Comparison of ENCODE assay signal across 8 mouse cellular contexts in the genomic region with DNA sequence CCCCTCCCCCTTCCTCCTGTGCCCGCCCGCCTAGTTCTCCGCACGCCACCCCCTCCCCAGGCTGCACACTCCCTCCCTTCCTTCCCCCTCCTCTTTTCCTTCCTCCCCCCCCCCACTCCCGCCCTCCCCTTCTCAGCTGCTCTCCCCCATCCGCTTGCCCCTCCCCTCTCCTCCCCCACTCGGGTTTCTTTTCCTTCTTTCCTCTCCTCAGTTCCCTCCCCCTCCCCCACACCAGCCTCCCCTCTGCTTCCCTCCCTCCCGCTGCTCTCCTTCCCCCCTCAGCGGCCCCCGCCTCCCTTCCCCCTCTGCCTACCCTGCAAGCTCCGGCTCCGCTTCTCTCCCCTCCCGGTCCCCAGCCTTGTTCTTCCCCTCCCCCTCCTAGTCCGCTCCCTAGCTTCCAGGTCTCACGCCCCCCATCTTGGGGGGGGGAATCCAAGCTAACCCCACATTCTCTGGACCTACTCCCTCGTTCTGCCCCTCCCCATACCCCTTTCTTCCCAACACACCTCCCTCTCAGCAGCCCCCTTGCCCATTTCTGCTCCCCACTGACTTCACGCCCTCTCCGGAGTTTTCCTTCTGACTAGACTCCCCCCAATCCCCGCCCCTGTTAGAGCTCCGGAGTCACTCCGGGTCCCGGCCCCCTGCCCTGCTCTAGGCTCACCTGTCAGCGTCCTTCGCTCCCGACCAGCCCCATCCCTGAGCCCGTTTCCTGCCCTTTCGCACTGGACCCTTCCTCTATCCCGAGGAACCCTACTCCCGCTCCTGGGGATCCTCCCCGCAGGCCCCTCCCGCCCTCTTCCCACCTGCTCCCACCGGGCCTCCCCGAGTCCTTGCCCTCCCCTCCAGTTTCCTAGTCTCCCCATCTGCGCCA. TPM values are rescaled to one million over a fixed set of nuclear protein-coding genes. Genes with fewer than 3 reads are reported as not detected.
DNase-seq lines count a peak whose midpoint lies in the region; ATAC-seq and TF ChIP-seq lines count a peak whose summit lies in the region.

No protein-coding gene starts in this region.

- peak overlapping the region; percentile 97 for H3K27ac ChIP-seq in kidney, embryonic 16.5 days (ENCODE audit: low read length)
- peak overlapping the region; percentile 63 for H3K27ac ChIP-seq in liver, embryonic 16.5 days (ENCODE audit: low read length)
- H3K27ac ChIP-seq in olfactory bulb, adult 2 months (ENCODE audit: insufficient read depth, low read depth, low read length) = peak overlapping the region; percentile 95

- 0% methylated on average over 22 of the region's 34 CpGs for WGBS in kidney, embryonic 16.5 days
- under 1% methylated on average over 29 of the region's 34 CpGs for WGBS in liver, embryonic 16.5 days (ENCODE audit: insufficient replicate concordance)
- WGBS in olfactory bulb, adult 2 months = 1% methylated on average over 30 of the region's 34 CpGs

- H3K9me3 ChIP-seq in kidney, embryonic 16.5 days (ENCODE audit: low read length) = no peaks in the 10 kb centered on the region
- H3K9me3 ChIP-seq in liver, embryonic 16.5 days (replicated peaks; ENCODE audit: control insufficient read depth, low read length) = no peaks in the 10 kb centered on the region

- TF ChIP-seq POLR2A in olfactory bulb, adult 2 months (IDR thresholded peaks at IDR 0.05; ENCODE audit: insufficient read depth, low read depth, low read length) = no peak

- peaks cover 52% of the 10 kb centered on the region for H3K4me1 ChIP-seq in kidney, embryonic 16.5 days (ENCODE audit: insufficient read depth, low read length)
- H3K4me1 ChIP-seq in liver, embryonic 16.5 days (ENCODE audit: control insufficient read depth, low read depth, low read length) = peaks cover 3% of the 10 kb centered on the region; the same call in 1 of the 2 replicates
- H3K4me1 ChIP-seq in olfactory bulb, adult 2 months (ENCODE audit: control insufficient read depth, insufficient read depth, low read length) = peaks cover 16% of the 10 kb centered on the region; the same call in 1 of the 2 replicates

- peak; percentile 26 to 40 for DNase-seq in B cell, adult 2 months
- peak; percentile 51 to 52 for DNase-seq in adrenal gland, adult 18-20 months (ENCODE audit: low spot score in 2 of 2)
- DNase-seq in embryo, embryonic 11.5 days (ENCODE audit: low read depth, low spot score) = peak; percentile 91
- DNase-seq in heart, adult 18-20 months = peak; percentile 49 to 78
- DNase-seq in urinary bladder, postnatal 14 days (ENCODE audit: low spot score) = peak; percentile 90

- H3K9ac ChIP-seq in kidney, embryonic 16.5 days (replicated peaks; ENCODE audit: low read length) = peak overlapping the region; percentile 95
- peak overlapping the region; percentile 66 for H3K9ac ChIP-seq in liver, embryonic 16.5 days (ENCODE audit: low read depth, low read length)

- TF ChIP-seq CTCF in olfactory bulb, adult 2 months (IDR thresholded peaks at IDR 0.05; ENCODE audit: insufficient read depth, low read depth, low read length) = no peak

- H3K4me3 ChIP-seq in kidney, embryonic 16.5 days (ENCODE audit: low read length) = peak overlapping the region; percentile 81
- peak overlapping the region; percentile 65 for H3K4me3 ChIP-seq in liver, embryonic 16.5 days (ENCODE audit: low read depth, low read length)
- peak overlapping the region; percentile 82 for H3K4me3 ChIP-seq in olfactory bulb, adult 2 months (ENCODE audit: insufficient read depth, low read depth, low read length)

- peak overlapping the region; percentile 81 for H3K4me2 ChIP-seq in kidney, embryonic 16.5 days (replicated peaks; ENCODE audit: low read depth, low read length)
- peak overlapping the region; percentile 77 for H3K4me2 ChIP-seq in liver, embryonic 16.5 days (ENCODE audit: low read depth, low read length)

- H3K27me3 ChIP-seq in kidney, embryonic 16.5 days (ENCODE audit: insufficient read depth, low read length) = no peaks in the 10 kb centered on the region
- peaks cover 15% of the 10 kb centered on the region for H3K27me3 ChIP-seq in liver, embryonic 16.5 days (ENCODE audit: control insufficient read depth, insufficient read depth, low read depth, low read length)

- peak; percentile 64 for ATAC-seq in kidney, embryonic 16.5 days (ENCODE audit: low FRiP score, low TSS enrichment)
- ATAC-seq in liver, embryonic 16.5 days (ENCODE audit: low read depth) = peak; percentile 60

- H3K36me3 ChIP-seq in kidney, embryonic 16.5 days (ENCODE audit: insufficient read depth, low read length) = peaks cover 21% of the 10 kb centered on the region
- no peaks in the 10 kb centered on the region; the same call in 1 of the 2 replicates for H3K36me3 ChIP-seq in liver, embryonic 16.5 days (ENCODE audit: control insufficient read depth, insufficient read depth)

RNA-seq across cellular contexts. Expression of a gene that starts 1.1 kb away (rescaled TPM):
- 10 to 100 TPM; 36.0 to 58.6 TPM for total RNA-seq in adrenal gland, adult 18-20 months (2021)
- 10 to 100 TPM; 10.2 to 11.3 TPM for total RNA-seq in heart, adult 18-20 months (2021)
- polyA plus RNA-seq in kidney, embryonic 16.5 days (2015; fragmentation: Nextera tagmentation; extraction: Ambion mirVana) = 32.0 and 33.9 TPM in 2 replicates
- polyA plus RNA-seq in liver, embryonic 16.5 days (2015; fragmentation: Nextera tagmentation; extraction: Ambion mirVana) = 2.8 and 3.3 TPM in 2 replicates
- polyA plus RNA-seq in olfactory bulb, adult 2 months (2012; ENCODE audit: insufficient read depth, insufficient read length, low replicate concordance, missing spikeins) = not detected in 2 replicates

RNA-seq across cellular contexts. Expression of a gene that starts 3.5 kb away (rescaled TPM):
- total RNA-seq in adrenal gland, adult 18-20 months (2021) = 1 to 10 TPM; 3.0 to 3.1 TPM
- total RNA-seq in heart, adult 18-20 months (2021) = under 1 TPM; 0.22 to 0.23 TPM
- polyA plus RNA-seq in kidney, embryonic 16.5 days (2015; fragmentation: Nextera tagmentation; extraction: Ambion mirVana) = 0.36 and 0.97 TPM in 2 replicates
- polyA plus RNA-seq in liver, embryonic 16.5 days (2015; fragmentation: Nextera tagmentation; extraction: Ambion mirVana) = 0.01 and 0.06 TPM in 2 replicates
- polyA plus RNA-seq in olfactory bulb, adult 2 months (2012; ENCODE audit: insufficient read depth, insufficient read length, low replicate concordance, missing spikeins) = not detected in 2 replicates

RNA-seq across cellular contexts. Expression of a gene that starts 49.2 kb away (rescaled TPM):
- total RNA-seq in adrenal gland, adult 18-20 months (2021) = 10 to 100 TPM; 14.6 to 35.1 TPM
- 10 to 100 TPM; 14.4 to 18.6 TPM for total RNA-seq in heart, adult 18-20 months (2021)
- 22.7 and 26.4 TPM in 2 replicates for polyA plus RNA-seq in kidney, embryonic 16.5 days (2015; fragmentation: Nextera tagmentation; extraction: Ambion mirVana)
- polyA plus RNA-seq in liver, embryonic 16.5 days (2015; fragmentation: Nextera tagmentation; extraction: Ambion mirVana) = 1.7 and 1.9 TPM in 2 replicates
- 129 TPM in 1 of 2 replicates, not detected in the other for polyA plus RNA-seq in olfactory bulb, adult 2 months (2012; ENCODE audit: insufficient read depth, insufficient read length, low replicate concordance, missing spikeins)

Comparison
In these comparisons a context has a peak if more than half of its experiments do, and no peak if none do; other contexts are left out.
1. Peak in every context shown above with its lines: DNase-seq, ATAC-seq, H3K4me3 ChIP-seq and H3K27ac ChIP-seq.
2. DNase-seq: peak in every context shown above with its lines; median percentile 91 in embryo, embryonic 11.5 days; 90 in urinary bladder, postnatal 14 days; 64 in heart, adult 18-20 months; 52 in adrenal gland, adult 18-20 months; 33 in B cell, adult 2 months.